Mouse (Mus musculus): ENCODE data around the gene Brip1.

Brip1 gene

DNA sequence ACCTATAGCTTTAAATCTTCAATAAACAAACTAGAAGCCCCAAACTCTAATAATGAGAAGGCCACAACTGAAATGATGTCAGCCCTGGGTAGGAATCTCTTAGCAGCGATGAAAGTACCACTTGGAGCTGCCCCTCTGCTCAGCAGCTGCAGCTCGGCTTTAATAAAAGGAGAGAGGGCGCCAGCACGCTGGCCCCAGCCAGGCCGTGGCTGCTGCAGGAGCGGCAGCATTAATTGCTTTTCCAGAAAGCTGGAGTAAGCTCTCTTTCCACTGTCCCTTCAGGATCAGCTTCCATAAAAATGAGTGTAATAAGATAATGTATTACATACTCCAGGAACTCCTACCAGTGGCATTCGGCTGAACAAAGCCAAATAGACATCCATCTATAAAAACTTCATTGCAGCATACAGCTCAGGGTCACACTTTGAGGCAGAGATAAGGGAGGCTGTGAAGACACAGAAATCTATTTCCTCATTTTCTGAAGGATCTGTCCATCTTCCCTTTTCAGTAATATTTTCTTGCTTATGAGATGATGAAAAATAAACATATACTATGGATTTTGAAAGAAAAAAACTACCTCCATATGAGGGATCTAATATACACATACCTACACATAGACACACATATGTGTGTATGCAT is 174.3 kb downstream of the Brip1 start:
- DNase-seq (ENCODE audit: extremely low spot score, low spot score), result peak; percentile 39

DNA sequence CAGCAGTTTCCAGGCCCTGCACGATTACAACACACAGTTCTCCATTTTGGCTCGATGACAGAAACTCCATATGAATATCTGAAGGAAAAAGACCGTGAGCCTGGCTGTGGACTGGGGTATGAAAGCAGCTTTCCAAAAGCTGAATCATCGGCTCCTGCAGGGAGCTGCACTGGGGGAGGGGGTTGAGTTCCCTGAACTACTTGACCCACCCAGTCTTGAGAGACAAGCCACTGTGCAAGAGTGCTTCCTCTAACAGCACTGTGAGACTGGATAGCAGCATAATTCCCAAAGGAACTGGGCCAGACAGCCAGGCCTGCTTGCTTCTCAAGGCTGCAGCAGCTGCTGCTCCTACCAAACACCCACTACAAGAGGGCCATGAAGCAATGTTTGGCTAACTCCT is 178.6 kb downstream of the Brip1 start:
- DNase-seq (ENCODE audit: extremely low spot score, low spot score), result no peak

DNA sequence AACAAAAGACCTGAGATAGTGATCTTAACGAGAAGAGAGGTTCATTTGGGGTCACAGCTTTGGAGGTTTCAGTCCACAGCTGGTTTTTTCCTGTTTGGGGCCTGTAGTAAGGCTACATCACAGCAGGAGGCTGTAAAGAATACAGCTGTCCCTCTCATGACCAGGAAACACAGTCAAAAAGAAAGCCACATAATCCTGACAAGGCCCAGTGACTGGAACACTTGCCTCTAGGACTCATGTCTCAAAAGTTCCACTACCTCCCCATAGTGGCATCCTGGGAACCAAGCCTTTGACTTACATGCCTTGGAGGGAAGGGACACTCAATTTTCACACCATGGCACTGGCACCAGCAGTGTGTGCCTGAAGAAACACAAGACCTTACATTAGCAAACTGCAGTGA is 181.0 kb downstream of the Brip1 start:
- DNase-seq (ENCODE audit: extremely low spot score, low spot score), result no peak

DNA sequence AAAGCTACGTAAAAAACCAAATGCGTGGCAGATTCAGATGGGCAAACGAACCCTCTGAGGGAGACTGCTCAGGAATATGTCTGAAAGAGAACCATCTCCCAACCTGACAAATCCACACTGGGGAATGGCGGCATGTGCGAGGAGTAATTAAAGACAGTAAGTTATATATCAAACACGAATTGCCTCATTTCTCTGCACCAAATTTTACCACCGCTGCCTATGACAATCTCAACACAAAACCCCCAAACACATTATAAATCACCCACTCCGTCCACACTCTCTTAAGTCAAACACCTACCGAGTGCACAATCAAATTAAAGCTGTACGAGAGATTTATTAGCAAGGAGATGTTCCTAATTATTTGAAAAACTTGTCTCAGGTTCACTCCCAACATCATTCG is 184.8 kb downstream of the Brip1 start:
- DNase-seq (ENCODE audit: extremely low spot score, low spot score), result no peak

DNA sequence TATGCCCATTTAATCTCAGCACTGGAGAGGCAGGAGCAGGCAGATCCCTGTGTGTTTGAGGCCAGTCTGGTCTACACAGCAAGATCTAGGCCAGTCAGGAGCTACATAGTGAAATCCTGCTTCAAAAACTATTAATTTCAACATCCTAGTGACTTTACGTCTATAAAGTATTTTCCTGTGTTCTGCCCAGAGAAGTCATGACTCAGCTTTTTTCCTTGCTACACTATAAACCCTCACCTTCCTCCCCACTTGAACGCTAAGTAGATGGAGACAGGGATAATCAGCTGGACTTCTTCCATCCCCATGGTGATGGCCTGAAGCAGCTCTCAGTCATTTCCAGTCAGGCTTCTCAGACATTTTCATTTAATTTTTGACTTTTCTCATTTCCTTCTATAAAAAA is 187.9 kb downstream of the Brip1 start:
- no peak for DNase-seq (ENCODE audit: extremely low spot score, low spot score)

DNA sequence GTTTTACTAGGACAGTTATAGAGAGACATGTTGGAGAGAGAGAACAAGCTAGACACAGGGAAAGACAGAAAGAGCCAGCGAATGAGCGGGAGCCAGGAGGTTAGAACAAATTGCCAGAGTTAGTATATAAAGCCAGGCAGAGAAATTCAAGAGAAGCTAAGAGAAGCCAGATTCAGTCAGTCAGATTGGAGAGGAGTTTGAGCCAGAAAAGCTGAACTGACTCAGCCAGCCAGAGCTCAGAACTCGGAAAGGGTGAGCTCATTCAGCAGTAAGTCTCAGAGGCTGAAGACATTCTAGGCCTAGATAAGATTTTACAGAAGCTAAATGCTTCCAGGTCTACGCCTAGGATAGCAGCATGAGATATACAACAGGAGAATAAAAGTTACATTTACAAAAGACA is 190.5 kb downstream of the Brip1 start:
- DNase-seq (ENCODE audit: extremely low spot score, low spot score), result no peak

DNA sequence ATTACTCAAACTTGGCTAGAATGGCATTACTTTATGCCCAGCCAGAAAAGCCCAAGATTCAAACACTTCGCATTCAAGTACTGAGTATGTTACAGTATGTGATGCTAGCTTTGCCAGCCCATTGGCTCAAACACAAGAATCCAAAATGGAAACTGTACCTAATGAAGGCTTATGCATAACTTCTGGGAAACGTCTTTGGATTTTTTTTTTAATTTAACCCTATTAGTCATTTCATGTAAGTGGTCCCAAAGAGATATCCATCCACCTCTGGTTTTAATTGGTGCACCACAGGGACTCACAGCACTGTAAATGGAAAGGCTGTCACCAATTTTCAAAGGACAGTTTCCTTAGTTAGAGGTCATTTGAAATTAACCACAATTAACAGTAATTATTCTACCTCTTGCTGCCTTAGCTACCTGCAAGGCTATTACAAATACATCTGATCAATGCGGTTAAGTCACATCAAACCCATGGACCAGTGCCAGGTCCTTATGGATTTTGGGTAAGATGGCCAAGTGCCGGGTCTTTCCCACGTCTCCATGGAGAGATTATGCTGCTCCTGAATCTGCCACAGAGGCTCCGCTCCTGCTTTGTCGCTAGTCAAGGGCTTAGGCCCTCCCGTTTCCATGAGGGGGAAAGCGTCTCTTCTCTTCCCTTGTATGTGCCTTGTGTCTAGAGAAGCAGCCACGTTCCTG is 192.6 kb downstream of the Brip1 start:
- DNase-seq (ENCODE audit: extremely low spot score, low spot score), result no peak
